Mouse (Mus musculus) 3T3-L1 (cell line): ENCODE measurements at regions not wholly inside any gene's neighbourhood (a gene's known extent, or its start where the extent isn't known, plus 50 kb on each side); places are given as distances from the start of the nearest gene placed in this dataset.

Source experiments
- DNase-seq: peaks from one replicate; pipeline ENCODE4 v3.0.0-alpha.2; 2015; ENCODE audit warnings: low read depth, low spot score

DNA sequence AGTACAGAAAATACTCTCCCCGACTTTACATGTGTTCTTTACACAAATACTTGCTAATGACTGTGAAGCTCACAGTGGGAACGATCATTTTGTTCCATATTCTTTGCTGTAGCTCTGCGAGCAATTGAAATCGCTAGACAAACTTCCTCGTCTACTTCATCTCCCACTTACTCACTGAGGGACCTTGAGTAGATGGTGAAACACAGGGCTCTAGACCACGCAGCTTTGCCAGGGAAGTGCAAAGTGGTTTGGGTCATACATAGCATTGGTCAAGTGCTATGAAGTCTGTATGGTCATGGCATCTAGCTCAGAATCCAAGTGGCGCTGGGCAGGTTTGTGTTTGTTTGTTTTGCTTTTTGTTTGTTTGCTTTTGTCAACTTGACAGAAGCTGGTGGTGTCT, 1174.0 kb upstream of the A1bg start:
- DNase-seq: no peak

DNA sequence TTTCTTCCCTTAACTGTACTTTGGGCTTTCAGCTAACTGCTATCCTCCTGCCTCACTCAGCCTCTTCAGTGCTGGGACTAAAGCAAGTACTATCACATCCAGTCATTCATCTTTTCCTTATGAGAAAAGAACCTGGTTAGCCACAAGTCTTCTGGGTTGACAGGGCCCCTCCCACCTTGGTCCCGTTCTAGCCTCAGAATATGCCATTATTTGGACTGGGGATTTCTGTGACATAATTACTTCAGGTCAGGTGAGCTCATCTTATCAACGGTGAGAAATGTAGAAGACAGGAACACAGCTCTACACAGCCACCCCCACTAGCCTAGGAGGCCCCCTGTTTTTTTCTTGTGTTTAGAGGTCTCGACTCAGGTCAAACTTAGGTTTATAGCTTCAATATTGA, 1172.4 kb upstream of the A1bg start:
- DNase-seq: no peak

GRCm38 (mm10) chr15:62093672-62094071, 1170.9 kb upstream of the A1bg start:
- no peak for DNase-seq

GRCm38 (mm10) chr15:62092671-62093185, 1169.9 kb upstream of the A1bg start:
- DNase-seq: no peak

DNA sequence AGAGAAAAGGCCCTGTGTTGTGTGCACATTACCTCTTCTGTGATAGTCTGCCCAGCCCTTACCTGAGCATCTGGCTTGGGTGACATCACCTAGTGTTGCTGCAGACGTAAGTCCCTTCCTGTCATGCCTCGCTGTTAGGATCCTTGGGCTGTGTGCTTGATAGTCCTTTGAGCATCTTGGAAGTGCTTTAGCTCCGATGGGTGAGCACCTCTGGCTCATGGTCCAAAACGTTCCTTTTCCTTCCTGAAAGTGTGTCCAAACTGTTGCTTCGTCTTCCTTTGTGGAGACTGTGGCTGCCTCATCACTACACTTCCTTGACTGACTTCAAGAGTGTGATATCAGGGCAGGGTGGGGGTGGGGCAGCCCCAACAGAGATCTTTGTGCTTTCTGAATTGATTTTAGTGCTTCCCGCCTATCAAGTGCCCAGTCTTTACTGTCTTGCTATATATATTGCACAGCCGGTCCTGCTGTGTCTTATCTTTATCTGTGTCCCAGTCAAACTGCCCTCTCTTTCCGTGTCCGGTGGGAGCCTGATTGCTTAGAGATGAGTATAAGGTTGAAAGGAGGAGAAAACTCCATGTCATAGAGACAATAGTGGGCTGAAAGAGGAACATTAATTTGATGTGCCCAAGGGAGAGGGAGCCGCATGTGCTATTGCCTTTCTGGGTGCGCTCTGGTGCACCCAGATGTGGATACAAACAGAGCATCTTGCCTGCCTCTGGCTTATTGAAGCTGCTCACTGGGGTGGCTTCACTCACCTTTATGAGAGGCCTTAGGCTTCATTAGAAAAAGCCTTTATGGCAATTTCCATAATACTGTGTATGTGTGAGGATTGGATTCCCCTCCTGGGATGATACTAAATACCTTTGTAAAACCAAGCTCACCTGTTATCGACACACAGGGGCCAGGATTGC, 1169.2 kb upstream of the A1bg start:
- no peak for DNase-seq

- DNase-seq: no peak
These were observed 1168.3 kb upstream of the A1bg start for GRCm38 (mm10) chr15:62091144-62091543.

GRCm38 (mm10) chr15:62088341-62088740, 1165.5 kb upstream of the A1bg start:
- DNase-seq: no peak

DNA sequence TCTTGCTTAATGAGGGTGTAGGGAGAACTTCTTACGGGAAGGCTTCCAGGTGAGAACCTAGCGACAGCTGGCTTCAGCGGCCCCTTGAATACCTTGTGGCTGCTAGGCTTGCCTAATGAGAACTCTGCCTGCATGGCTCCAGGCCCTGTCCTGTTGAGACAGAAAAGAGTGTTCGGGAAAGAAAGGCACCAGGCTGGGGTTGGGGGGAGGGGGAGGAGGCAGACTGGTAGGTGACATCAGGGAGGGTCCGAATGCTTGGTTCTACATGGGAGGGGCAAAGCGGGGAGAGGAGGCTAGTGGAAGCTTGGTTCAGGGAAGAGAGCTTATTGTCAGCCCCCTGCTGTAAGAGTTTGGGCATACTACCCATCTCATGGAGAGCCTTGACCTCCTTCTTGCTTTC, 1164.9 kb upstream of the A1bg start:
- no peak for DNase-seq

DNA sequence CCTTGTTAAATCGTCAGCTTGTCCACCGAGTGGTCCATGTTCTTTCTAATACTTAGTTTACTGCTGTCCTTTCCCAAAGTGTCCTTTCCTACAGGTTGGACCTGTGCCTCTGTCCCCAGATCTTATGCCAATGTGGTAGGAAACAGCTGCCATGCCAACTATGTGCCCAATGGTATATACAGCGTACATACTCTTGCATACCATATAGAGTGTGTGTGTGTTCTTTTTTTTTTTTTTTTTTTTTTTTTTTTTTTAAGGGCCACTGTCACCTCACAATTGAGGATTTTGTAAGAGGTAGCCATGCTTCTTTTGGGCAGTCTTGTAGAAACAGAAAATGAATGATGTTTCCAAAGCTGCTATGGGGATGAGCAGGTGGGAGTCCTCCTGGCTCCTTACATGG, 1163.2 kb upstream of the A1bg start:
- DNase-seq: no peak

DNA sequence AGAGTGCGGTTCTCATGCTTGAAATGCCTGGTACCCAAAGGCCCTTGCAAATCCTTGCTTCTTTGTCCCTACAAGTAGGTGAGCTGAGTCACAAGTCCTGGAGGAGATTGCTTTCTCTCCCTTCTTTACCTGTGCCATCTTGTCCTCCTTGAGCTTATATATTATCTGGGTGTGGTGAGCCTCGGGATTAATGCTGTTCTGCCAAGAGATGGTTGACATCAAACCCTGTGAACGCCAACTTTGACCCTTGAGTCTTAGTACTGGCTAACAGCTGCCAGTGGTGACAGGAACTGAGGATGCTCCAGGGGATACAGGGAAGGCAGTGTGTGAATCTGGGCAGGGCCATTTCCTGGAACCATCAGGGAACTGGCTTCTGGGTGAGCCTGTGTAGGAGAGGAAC, 1160.5 kb upstream of the A1bg start:
- DNase-seq: no peak

DNA sequence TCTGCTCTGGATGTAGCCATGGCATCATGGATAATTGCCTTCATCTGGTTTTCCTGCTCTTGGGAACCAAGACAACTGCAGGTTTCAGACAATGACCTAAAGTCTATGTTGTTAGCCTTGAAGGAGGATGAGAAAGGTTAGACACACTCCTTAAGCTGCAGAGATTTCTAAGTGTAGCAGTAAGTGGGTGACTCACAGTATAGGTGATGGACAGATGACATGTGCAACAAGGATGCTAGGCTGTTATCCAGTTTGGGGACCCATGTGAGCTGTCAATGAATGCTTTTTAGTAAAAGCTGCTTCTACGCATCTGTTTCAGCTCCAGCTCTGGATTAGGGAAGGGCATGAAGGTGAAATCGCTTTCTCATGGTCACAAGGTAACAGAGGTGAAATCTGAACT, 1159.7 kb upstream of the A1bg start:
- DNase-seq: no peak

DNA sequence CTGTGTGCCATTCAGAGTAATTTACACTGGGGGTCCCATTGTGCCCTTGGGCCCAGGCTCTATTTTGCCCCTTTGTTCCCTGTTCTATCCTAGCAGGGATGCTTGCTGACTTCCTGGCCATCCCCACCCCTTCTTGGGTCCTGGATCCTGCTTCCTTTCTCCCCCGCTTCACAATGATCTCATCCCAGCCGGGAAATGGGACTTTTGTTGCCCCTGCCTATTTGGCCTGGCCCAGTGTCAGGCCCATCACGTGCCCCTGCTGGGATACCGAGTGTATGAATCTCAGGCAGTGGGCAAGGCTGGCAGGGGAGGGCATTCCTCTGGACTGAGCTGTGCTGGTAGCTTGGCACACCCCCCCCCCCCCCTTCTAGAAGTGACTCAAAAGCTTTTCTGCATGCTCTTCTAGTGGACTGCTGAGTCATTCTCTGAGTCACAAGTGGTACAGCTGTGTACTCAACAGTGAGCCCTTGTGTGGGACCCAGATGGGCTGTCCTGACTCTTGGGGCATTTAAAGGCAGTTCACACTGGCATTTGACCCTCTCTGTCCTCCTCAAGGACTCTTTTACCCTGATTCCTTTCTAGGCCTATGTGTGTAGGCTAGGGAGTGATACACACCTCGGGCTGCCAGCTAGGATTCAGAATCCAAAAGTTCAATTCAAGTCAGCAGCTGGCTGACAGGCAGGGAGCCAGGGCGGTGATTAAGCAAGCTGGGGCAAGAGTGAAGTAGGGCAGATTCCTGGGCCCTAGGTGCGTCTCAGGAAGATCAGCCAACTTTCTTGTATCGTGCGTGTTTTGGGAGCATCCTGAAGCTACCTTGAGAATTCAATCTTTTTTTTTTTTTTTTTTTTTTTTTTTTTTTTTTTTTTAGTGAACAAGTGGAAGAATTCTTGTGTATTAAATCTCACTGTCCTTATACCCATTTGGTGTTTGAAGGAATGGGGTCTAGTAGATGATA, 1156.6 kb upstream of the A1bg start:
- peak; percentile 98 for DNase-seq

- no peak for DNase-seq
These were observed 1153.9 kb upstream of the A1bg start for GRCm38 (mm10) chr15:62076552-62077234.

DNA sequence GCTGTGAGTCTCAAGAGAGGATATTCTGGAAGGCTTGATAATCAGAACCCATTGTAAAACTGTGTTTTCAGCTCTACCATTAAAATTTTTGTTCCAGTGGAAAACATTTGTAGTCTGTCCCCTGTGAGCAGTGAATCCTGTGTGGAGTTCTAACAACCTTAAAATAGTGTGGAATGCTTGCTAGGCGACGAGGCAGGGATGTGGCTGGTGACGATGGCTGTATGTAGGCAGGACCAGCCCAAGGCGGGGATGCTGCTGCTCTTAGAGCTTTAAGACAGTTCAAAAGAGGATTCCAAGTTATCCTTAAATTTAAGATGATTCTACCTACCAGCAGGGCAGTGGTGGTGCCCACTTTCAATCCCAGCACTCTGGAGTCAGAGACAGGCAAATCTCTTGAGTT, 1151.9 kb upstream of the A1bg start:
- DNase-seq: no peak

DNA sequence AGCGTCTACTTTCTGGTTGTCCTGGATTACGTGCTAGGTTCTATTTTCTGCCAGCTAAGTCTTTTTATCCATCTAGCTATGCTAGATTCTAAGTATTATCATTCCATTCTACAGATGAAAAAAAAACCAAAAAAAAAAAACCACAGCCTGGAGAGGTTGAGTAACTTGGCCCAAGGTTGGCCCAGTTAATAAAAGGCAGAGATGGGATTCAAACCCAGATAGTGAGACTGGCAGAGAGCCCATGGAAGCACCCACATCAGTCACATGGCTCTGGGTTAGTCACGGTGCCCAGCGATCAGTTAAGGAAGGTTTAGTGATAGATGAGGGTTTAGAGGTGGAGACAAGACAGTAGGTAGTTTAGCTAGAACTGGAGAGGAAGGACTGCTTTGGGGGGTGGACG, 1150.8 kb upstream of the A1bg start:
- DNase-seq: peak; percentile 23

DNA sequence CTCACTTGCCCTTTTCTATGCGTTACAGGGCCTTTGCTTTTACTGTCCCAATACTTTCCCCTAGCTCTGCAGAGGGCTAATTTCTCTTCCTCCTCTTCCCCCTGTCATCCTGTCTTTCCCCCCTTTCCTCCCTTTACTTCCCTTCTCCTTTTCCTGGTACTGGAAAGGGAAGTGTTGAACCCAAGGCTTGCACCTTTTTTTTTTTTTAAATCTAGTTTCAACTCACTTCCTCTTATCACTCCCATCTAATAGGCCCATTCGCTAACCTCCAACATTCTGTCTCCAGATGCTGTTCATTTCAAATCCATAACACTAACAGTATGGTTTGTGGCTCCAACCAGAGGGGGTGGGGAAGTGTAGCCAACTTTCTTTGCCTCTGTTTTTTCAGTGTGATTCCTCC, 1148.5 kb upstream of the A1bg start:
- no peak for DNase-seq

- no peak for DNase-seq
These were observed 1145.8 kb upstream of the A1bg start for GRCm38 (mm10) chr15:62068422-62069160.

- DNase-seq: no peak
These were observed 1141.6 kb upstream of the A1bg start for GRCm38 (mm10) chr15:62064399-62064798.

- DNase-seq: no peak
These were observed 1134.6 kb upstream of the A1bg start for GRCm38 (mm10) chr15:62057449-62057848.

- DNase-seq: no peak
These were observed 1134.1 kb upstream of the A1bg start for GRCm38 (mm10) chr15:62056889-62057288.

GRCm38 (mm10) chr15:62056401-62056800, 1133.6 kb upstream of the A1bg start:
- no peak for DNase-seq
